Mouse (Mus musculus) limb, embryonic 14.5 days (tissue): Measurements from ENCODE around the gene Dapk1. TPM values are rescaled to one million over a fixed set of nuclear protein-coding genes. Genes with fewer than 3 reads are reported as not detected.
A peak's percentile ranks its signal among the peaks of the same experiment; 100 is the strongest.

Source experiments
- ATAC-seq: fragments of 200-750 bp; cut with Nextera tagmentation; 2 replicates; pipeline ENCODE4 v1.8.0; 2017; ENCODE audit warnings: low read depth, moderate number of reproducible peaks, moderate TSS enrichment; ENCODE audit not compliant: low FRiP score
- DNase-seq: peaks from one replicate; pipeline ENCODE4 v3.0.0-alpha.2; 2015; ENCODE audit warnings: low spot score
- H3K27ac ChIP-seq: fragments of 300-500 bp; sonication (generic); replicated peaks from 2 replicates; pipeline ENCODE4 v1.5.1; 2014; ENCODE audit warnings: low read depth, mild to moderate bottlenecking, low read length, moderate library complexity, mixed read lengths
- H3K27me3 ChIP-seq: fragments of 300-500 bp; sonication (generic); 2 replicates; pipeline ENCODE4 v1.6.1; 2014; ENCODE audit warnings: low read length, mixed read lengths; ENCODE audit not compliant: control insufficient read depth, insufficient read depth
- H3K36me3 ChIP-seq: fragments of 300-500 bp; sonication (generic); 2 replicates; pipeline ENCODE4 v1.6.1; 2014; ENCODE audit warnings: mild to moderate bottlenecking, low read length, moderate library complexity, mixed read lengths; ENCODE audit not compliant: control insufficient read depth, insufficient read depth
- H3K4me1 ChIP-seq: fragments of 300-500 bp; sonication (generic); 2 replicates; pipeline ENCODE4 v1.6.1; 2014; ENCODE audit warnings: antibody characterized with exemption, low read length, mixed read lengths; ENCODE audit not compliant: control insufficient read depth, insufficient read depth
- H3K4me2 ChIP-seq: fragments of 300-500 bp; sonication (generic); replicated peaks from 2 replicates; pipeline ENCODE4 v1.6.1; 2014; ENCODE audit warnings: low read depth, mild to moderate bottlenecking, low read length, moderate library complexity; ENCODE audit not compliant: severe bottlenecking
- H3K4me3 ChIP-seq: fragments of 300-500 bp; sonication (generic); replicated peaks from 2 replicates; pipeline ENCODE4 v1.5.1; 2014; ENCODE audit warnings: low read length
- H3K9ac ChIP-seq: fragments of 300-500 bp; sonication (generic); 2 replicates; pipeline ENCODE4 v1.6.1; 2014; ENCODE audit warnings: mild to moderate bottlenecking, low read depth, low read length, moderate library complexity; ENCODE audit not compliant: severe bottlenecking
- H3K9me3 ChIP-seq: fragments of 300-500 bp; sonication (generic); 2 replicates; pipeline ENCODE4 v1.6.1; 2016; ENCODE audit warnings: low read length; ENCODE audit not compliant: control insufficient read depth
- POLR2A ChIP-seq: fragments of 200-500 bp; IDR thresholded peaks from 2 replicates; pipeline ENCODE4 v1.8.0; 2012; ENCODE audit warnings: inconsistent platforms, mild to moderate bottlenecking, moderate library complexity, borderline replicate concordance; ENCODE audit not compliant: insufficient read depth, insufficient read length; ENCODE audit errors: extremely low read depth
- WGBS: fragments of 180-500 bp; shearing (Covaris S2); extraction: QIAGEN DNeasy Blood & Tissue Kit; methylation state at CpG from one replicate; pipeline ENCODE4 v1.1.7; 2014; 5-methylcytosine and 5-hydroxymethylcytosine counted together
- polyA plus RNA-seq, 2 experiments: library from polyadenylated mRNA; depleted of rRNA in 1 of 2; stranded (reverse) in 1 of 2; unstranded in 1 of 2; fragments of >200 nt; fragmentation: Nextera tagmentation in 1 of 2; extraction: Ambion mirVana in 1 of 2; gene quantifications; 2 replicates each; pipeline versions ENCODE4 v1.2.1 to v1.2.3; 2012 to 2014

The Dapk1 gene
- polyA plus RNA-seq, 2 experiments, result 19.5 to 39.9 TPM

GRCm38 (mm10) chr13:60616036-60616435 lies 14.3 kb downstream of the Dapk1 start:
- no peak overlapping the region for H3K27ac ChIP-seq
- peaks cover 31% of the 10 kb centered on the region for H3K4me1 ChIP-seq
- no peaks in the 10 kb centered on the region for H3K27me3 ChIP-seq
- WGBS, result 66% methylated on average over 6 of the region's 6 CpGs
- H3K9ac ChIP-seq, result no peak overlapping the region
- no peak for DNase-seq
- H3K9me3 ChIP-seq, result no peaks in the 10 kb centered on the region
- no peak overlapping the region for H3K4me2 ChIP-seq
- TF ChIP-seq POLR2A, result no peak
- peaks cover 8% of the 10 kb centered on the region for H3K36me3 ChIP-seq
- no peak overlapping the region for H3K4me3 ChIP-seq
- no peak for ATAC-seq

DNA sequence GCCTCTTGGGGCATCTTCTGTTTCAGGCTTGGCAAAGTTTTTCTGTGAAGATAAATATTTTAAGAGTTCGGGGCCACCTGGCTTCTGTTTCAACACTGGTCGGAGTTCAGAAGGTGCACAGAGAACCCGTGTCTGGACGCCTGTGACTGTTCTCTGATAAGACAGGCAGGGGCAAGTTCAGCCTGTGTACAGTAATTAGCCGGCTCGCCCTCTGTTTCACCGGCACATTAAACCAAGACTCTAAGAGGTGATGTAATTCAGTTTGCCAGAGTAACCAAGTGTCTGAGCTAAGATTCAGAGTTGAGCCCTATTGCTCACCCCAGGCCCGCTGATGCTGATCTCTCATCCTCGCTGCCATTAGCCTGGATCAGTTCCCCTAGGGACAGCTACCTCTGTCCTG lies 16.5 kb downstream of the Dapk1 start:
- Histone ChIP-seq H3K27ac (no peak overlapping the region), H3K9me3 (no peaks in the 10 kb centered on the region), H3K9ac (no peak overlapping the region), H3K4me3 (no peak overlapping the region), H3K4me2 (no peak overlapping the region), H3K27me3 (no peaks in the 10 kb centered on the region), H3K4me1 (peaks cover 38% of the 10 kb centered on the region), H3K36me3 (no peaks in the 10 kb centered on the region)
- DNase-seq, result no peak
- no peak for TF ChIP-seq POLR2A
- ATAC-seq, result no peak
- WGBS, result 28% methylated on average over 9 of the region's 9 CpGs

DNA sequence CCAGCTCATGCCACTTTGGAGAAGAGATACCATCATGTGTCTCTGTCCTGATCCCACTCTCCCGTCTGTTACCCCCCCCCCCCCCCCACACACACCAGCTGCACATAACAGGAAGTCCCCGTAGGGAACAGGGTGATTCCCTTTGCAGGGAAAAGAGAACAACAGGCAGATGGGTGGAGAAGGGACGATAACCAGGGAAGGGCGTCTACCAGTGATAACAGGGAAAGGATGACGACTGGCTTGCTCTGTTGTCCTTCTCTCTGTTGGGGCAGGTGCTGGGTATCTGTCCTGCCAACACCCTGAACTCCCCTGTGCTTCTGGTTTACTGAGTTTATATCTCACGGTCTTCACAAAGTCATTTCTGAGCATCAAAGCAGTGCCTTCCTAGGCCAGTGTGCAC lies 18.0 kb downstream of the Dapk1 start:
- ATAC-seq, result no peak
- Histone ChIP-seq H3K4me2 (no peak overlapping the region), H3K9ac (no peak overlapping the region), H3K4me1 (peaks cover 38% of the 10 kb centered on the region), H3K36me3 (no peaks in the 10 kb centered on the region), H3K4me3 (no peak overlapping the region), H3K27me3 (no peaks in the 10 kb centered on the region), H3K9me3 (no peaks in the 10 kb centered on the region), H3K27ac (no peak overlapping the region)
- 51% methylated on average over 6 of the region's 6 CpGs for WGBS
- no peak for DNase-seq
- TF ChIP-seq POLR2A, result no peak

DNA sequence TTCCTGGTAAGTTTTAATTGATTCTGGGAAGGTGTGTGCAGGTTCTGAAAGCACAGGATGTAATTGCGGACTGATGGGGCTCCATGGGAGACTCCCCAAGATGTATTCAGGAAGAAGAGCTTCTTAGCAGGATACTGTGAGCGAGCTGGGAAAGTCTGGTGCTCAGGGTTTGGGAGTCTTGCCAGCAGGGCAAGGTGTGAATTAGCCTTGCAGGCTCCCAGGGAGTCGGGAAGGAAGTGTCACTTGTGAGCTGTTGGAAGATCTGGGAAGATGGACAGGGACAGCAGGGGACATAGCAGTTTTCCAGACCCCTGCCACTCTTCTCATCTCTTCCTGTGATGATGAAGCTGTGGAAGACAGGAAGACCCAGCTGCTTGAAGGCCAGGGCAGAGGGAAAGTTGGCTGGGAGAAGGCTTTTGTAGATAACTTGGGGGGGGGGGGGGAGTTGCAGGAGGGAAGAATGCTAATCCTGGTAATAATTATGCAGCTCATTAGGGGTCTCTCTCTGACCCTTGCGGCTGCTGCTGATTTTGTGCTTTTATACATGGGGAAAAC lies 19.7 kb downstream of the Dapk1 start:
- H3K27ac ChIP-seq, result no peak overlapping the region
- no peak overlapping the region for H3K4me2 ChIP-seq
- H3K27me3 ChIP-seq, result no peaks in the 10 kb centered on the region
- WGBS, result 24% methylated on average over 4 of the region's 4 CpGs
- DNase-seq (no peak), ATAC-seq (no peak)
- peaks cover 38% of the 10 kb centered on the region for H3K4me1 ChIP-seq
- TF ChIP-seq POLR2A, result no peak
- no peak overlapping the region for H3K4me3 ChIP-seq
- H3K9ac ChIP-seq, result no peak overlapping the region
- no peaks in the 10 kb centered on the region for H3K36me3 ChIP-seq
- H3K9me3 ChIP-seq, result no peaks in the 10 kb centered on the region

GRCm38 (mm10) chr13:60625581-60625980 lies 23.8 kb downstream of the Dapk1 start:
- no peak for TF ChIP-seq POLR2A
- no peaks in the 10 kb centered on the region for H3K27me3 ChIP-seq
- H3K27ac ChIP-seq, result no peak overlapping the region
- H3K4me2 ChIP-seq, result no peak overlapping the region
- WGBS, result 40% methylated on average over 7 of the region's 7 CpGs
- no peak overlapping the region for H3K9ac ChIP-seq
- no peaks in the 10 kb centered on the region for H3K9me3 ChIP-seq
- ATAC-seq (no peak), DNase-seq (peak; percentile 52)
- H3K4me1 ChIP-seq, result peaks cover 12% of the 10 kb centered on the region
- H3K36me3 ChIP-seq, result no peaks in the 10 kb centered on the region
- no peak overlapping the region for H3K4me3 ChIP-seq

DNA sequence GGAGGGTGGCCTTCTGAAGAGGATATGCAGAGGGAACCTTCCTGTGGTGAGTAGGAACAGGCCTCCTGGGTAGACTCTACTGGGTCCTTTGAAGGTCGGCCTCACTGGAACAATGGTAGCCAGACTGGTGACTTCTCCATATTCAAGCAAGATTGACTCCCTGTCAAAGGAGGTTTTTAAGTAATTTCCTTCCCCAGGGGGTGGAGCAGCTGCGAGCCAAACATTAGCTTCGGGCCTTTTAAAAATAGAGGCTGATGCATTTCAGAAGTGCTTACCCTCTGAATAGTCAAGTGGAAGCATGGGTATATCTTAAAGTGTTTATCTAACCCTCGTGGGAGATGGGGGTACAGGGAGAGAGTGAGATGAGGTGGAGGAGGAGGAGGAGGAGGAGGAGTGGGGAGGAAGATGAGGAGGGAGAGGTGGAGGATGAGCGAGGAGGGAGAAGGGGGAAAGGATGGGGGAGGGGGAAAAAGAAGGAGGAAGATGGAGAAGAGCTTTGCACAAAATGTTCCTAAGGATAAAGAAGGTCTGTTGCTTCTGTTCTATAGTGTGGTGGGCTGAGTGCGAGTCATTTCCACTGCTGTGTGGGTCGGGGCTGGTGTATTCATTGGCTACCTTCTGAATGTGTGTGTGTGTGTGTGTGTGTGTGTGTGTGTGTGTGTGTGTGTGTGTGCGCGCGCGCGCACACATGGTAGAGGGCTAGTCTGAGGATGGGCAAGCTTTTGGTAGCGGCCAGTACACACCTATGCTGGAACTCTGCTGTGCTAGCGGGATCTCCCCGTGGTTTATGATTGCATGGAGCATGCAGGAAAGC lies 26.3 kb downstream of the Dapk1 start:
- H3K9ac ChIP-seq, result no peak overlapping the region
- no peaks in the 10 kb centered on the region for H3K27me3 ChIP-seq
- TF ChIP-seq POLR2A, result no peak
- no peaks in the 10 kb centered on the region for H3K9me3 ChIP-seq
- no peaks in the 10 kb centered on the region for H3K36me3 ChIP-seq
- ATAC-seq, result no peak
- DNase-seq, result no peak
- no peak overlapping the region for H3K4me2 ChIP-seq
- no peak overlapping the region for H3K4me3 ChIP-seq
- WGBS, result 53% methylated on average over 15 of the region's 15 CpGs
- no peaks in the 10 kb centered on the region for H3K4me1 ChIP-seq
- no peak overlapping the region for H3K27ac ChIP-seq
